Mouse (Mus musculus) forebrain, embryonic 12.5 days (tissue): ENCODE data around the gene Zfp760. TPM values are rescaled to one million over a fixed set of nuclear protein-coding genes. Genes with fewer than 3 reads are reported as not detected.

ENCODE experiments used
- ATAC-seq: fragments of 200-750 bp; cut with Nextera tagmentation; 2 replicates; pipeline ENCODE4 v1.8.0; 2017; ENCODE audit warnings: moderate TSS enrichment; ENCODE audit not compliant: low FRiP score
- H3K27ac ChIP-seq: fragments of 300-500 bp; sonication (generic); 2 replicates; pipeline ENCODE4 v1.5.1; 2016; ENCODE audit warnings: mild to moderate bottlenecking
- H3K27me3 ChIP-seq: fragments of 300-500 bp; sonication (generic); 2 replicates; pipeline ENCODE4 v1.6.1; 2016; ENCODE audit warnings: mild to moderate bottlenecking
- H3K36me3 ChIP-seq: fragments of 300-500 bp; sonication (generic); replicated peaks from 2 replicates; pipeline ENCODE4 v1.6.1; 2016; ENCODE audit warnings: mild to moderate bottlenecking
- H3K4me1 ChIP-seq: fragments of 300-500 bp; sonication (generic); 2 replicates; pipeline ENCODE4 v1.6.1; 2016
- H3K4me2 ChIP-seq: fragments of 300-500 bp; sonication (generic); 2 replicates; pipeline ENCODE4 v1.6.1; 2016; ENCODE audit warnings: mild to moderate bottlenecking, moderate library complexity
- H3K4me3 ChIP-seq: fragments of 300-500 bp; sonication (generic); replicated peaks from 2 replicates; pipeline ENCODE4 v1.5.1; 2016; ENCODE audit warnings: mild to moderate bottlenecking
- H3K9ac ChIP-seq: fragments of 300-500 bp; sonication (generic); 2 replicates; pipeline ENCODE4 v1.6.1; 2016; ENCODE audit warnings: mild to moderate bottlenecking
- H3K9me3 ChIP-seq: fragments of 300-500 bp; sonication (generic); 2 replicates; pipeline ENCODE4 v1.6.1; 2016
- WGBS: fragments of 180-500 bp; shearing (Covaris S2); methylation state at CpG from one replicate; pipeline ENCODE4 v1.1.7; 2016; 5-methylcytosine and 5-hydroxymethylcytosine counted together
- polyA plus RNA-seq: library from polyadenylated mRNA; unstranded; fragments of >200 nt; fragmentation: Nextera tagmentation; extraction: Ambion mirVana; gene quantifications from 2 replicates; pipeline ENCODE4 v1.2.1, GENCODE M21; 2016

Zfp760 gene
- polyA plus RNA-seq, 1 experiment from 2014 or later, result 25.1 TPM

GRCm38 (mm10) chr17:21733529-21734031 lies 26.0 kb downstream of the Zfp760 start:
- peak; percentile 97 for ATAC-seq
- H3K4me1 ChIP-seq, result peaks cover 10% of the 10 kb centered on the region

GRCm38 (mm10) chr17:21752791-21753190 lies 45.2 kb downstream of the Zfp760 start:
- H3K4me2 ChIP-seq, result no peak overlapping the region
- H3K36me3 ChIP-seq, result peaks cover under 1% of the 10 kb centered on the region; the same call in 1 of the 2 replicates
- ATAC-seq, result no peak
- peaks cover 6% of the 10 kb centered on the region for H3K4me1 ChIP-seq
- H3K9ac ChIP-seq, result no peak overlapping the region
- no peak overlapping the region for H3K4me3 ChIP-seq
- H3K27ac ChIP-seq, result no peak overlapping the region
- no peaks in the 10 kb centered on the region for H3K9me3 ChIP-seq
- 34% methylated on average over 2 of the region's 2 CpGs for WGBS
- H3K27me3 ChIP-seq, result peaks cover 10% of the 10 kb centered on the region; the same call in 1 of the 2 replicates

More at GRCm38 (mm10) chr17:21733529-21734031, 26.0 kb downstream of the Zfp760 start:
- under 1% methylated on average over 27 of the region's 27 CpGs for WGBS
- Histone ChIP-seq H3K4me2 (peak overlapping the region; percentile 54), H3K4me3 (peak overlapping the region; percentile 67), H3K36me3 (peaks cover 4% of the 10 kb centered on the region; the same call in 1 of the 2 replicates), H3K9ac (peak overlapping the region; percentile 69), H3K27ac (peak overlapping the region; percentile 83), H3K9me3 (no peaks in the 10 kb centered on the region), H3K27me3 (no peaks in the 10 kb centered on the region)

GRCm38 (mm10) chr17:21753342-21754208 lies 46.0 kb downstream of the Zfp760 start:
- Histone ChIP-seq H3K9ac (peak overlapping the region; percentile 26; the same call in 1 of the 2 replicates), H3K27ac (no peak overlapping the region), H3K27me3 (peaks cover 10% of the 10 kb centered on the region; the same call in 1 of the 2 replicates), H3K4me1 (peaks cover 6% of the 10 kb centered on the region), H3K4me2 (peak overlapping the region; percentile 57), H3K9me3 (no peaks in the 10 kb centered on the region), H3K4me3 (peak overlapping the region; percentile 33), H3K36me3 (no peaks in the 10 kb centered on the region)
- WGBS, result 11% methylated on average over 20 of the region's 20 CpGs
- ATAC-seq, result peak; percentile 57; the same call in 1 of the 2 replicates

GRCm38 (mm10) chr17:21770336-21770735 lies 62.8 kb downstream of the Zfp760 start:
- Histone ChIP-seq H3K9ac (no peak overlapping the region), H3K9me3 (no peaks in the 10 kb centered on the region), H3K27me3 (no peaks in the 10 kb centered on the region), H3K4me1 (no peaks in the 10 kb centered on the region), H3K36me3 (no peaks in the 10 kb centered on the region), H3K27ac (no peak overlapping the region), H3K4me2 (no peak overlapping the region), H3K4me3 (no peak overlapping the region)
- ATAC-seq, result no peak
- 91% methylated on average over 2 of the region's 2 CpGs for WGBS

Other genes with a start within 250 kb of the Zfp760 start
- 8.6 and 9.2 TPM in 2 replicates for gene Zfp53, start 218.7 kb upstream of the Zfp760 start, polyA plus RNA-seq
- 1.7 and 1.9 TPM in 2 replicates for gene Zfp52, start 172.2 kb upstream of the Zfp760 start, polyA plus RNA-seq
- gene Zfp948, start 140.7 kb upstream of the Zfp760 start, polyA plus RNA-seq, result 15.0 and 16.2 TPM in 2 replicates
- 8.5 and 8.6 TPM in 2 replicates for gene Zfp983, start 57.1 kb upstream of the Zfp760 start, polyA plus RNA-seq
- gene Gm10226, start 15.9 kb upstream of the Zfp760 start, polyA plus RNA-seq, result 9.3 and 10.5 TPM in 2 replicates
- gene Zfp229, start 23.1 kb downstream of the Zfp760 start, polyA plus RNA-seq, result 10.5 and 10.8 TPM in 2 replicates
- 5.6 and 6.7 TPM in 2 replicates for gene Zfp820, start 138.0 kb downstream of the Zfp760 start, polyA plus RNA-seq
- 9.5 and 9.6 TPM in 2 replicates for gene Zfp995, start 202.2 kb downstream of the Zfp760 start, polyA plus RNA-seq